Mouse (Mus musculus) neutrophil, adult 5-6 weeks (primary cell): ENCODE measurements around the gene Slc8a1. TPM values are rescaled to one million over a fixed set of nuclear protein-coding genes. Genes with fewer than 3 reads are reported as not detected.

Experiments used
- ATAC-seq: fragments of 151-379, 151-347 bp; 2 replicates; pipeline ENCODE4 v1.8.0; 2017; ENCODE audit warnings: mild to moderate bottlenecking, moderate TSS enrichment; ENCODE audit not compliant: insufficient number of reproducible peaks, poor library complexity, low FRiP score, severe bottlenecking; ENCODE audit errors: extremely low read depth
- total RNA-seq: library from RNA; stranded (forward); fragments of 200-1000 nt; gene quantifications from 2 replicates; pipeline ENCODE4 v1.2.3, GENCODE M21; 2017

Gene Slc8a1
- total RNA-seq, 1 experiment from 2014 or later = 5.4 TPM

DNA sequence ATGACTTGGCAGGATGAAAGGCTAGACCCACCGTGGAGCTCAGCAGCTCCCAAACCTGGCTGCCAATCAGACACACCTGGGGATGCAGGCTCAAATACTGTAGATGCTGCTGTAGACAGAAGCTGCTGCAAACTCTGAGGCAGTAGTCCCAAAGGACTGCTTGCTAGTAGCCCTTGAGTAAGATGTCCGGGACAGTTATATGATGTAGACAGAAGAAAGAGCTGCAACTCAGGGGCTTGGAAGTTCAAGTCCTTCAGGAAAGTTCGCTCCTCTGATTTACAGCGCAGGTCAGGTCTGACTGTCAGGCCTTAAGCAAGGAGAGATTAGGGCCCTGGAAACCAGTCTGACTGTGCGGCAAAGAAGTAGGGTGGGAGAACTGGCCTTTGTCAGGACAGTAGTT, 66.9 kb downstream of the Slc8a1 start:
- no peak for ATAC-seq

DNA sequence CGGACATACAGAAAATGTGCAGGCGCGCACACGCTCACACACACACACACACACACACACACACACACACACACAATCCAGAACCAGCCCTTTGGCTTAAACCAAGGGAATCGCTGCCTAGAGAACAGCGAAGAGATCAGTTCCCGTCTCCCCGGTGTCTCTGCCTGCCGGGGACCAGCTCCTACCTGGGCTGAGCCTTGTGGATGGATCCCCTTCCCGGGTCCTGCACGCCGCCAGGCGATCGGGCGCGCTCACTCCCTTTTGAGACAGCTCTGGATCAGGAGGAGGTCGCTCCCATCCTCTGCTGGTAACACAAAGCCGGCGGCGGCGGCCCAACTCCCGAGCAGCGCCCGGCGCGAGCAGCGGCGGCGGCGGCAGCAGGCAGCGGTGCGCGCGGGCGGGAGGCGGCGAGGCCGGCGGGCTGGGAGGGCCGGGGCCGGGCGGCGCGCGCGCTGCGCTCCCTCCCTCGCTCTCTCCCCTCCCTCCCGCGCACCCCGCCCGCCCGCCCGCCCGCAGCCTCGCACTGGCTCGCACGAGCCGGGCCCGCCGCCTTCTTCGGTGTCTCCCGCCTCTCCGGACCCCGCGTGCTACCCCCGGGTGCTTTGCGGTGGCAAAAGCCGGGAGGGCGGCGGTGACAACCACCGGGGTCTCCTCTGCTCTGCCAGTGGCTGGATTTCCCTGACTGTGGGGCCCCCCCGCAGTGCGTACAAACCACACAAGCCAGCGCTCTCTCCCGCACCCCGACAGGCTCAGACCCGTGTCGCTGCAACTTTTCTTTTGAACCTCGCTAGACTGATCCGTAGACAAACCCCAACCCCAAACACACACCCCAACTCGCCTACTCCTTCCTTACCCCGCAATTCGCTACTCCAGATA, 68.1 kb downstream of the Slc8a1 start:
- no peak for ATAC-seq

DNA sequence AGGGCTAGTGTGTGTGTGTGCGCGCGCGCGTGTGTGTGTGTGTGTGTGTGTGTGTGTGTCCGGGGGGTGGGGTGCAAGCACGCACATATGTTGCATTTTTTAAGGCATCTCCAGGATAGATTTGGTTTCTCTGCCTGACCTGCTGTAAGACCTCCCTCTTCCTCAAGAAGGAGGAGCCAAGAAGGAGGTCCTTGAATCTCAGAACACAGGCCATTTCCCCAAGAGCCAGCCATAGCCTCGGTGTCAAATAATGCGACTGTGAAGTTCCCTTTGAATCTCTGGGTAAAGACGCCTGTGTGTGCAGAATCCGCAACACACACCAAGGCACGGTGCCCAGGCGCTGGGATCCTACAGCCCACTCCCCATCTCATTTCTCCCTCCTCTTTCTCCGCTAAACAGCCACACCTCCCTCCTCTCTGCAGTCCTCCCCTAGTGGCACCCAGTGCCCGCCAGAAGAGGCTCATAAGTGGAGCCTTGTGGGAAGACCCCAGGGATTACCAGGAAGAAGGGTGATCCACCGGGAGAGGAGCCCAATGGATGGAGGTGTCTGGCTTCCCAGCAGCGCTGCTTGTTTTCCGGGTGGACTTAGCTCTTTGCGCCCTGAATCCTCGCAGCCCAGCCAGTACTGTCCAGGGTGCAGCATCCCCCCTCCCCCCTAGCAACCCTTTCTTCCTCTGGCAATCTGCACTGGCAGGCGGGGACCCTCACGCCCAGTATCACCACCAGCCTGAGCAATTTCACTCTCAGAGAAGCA, 68.9 kb downstream of the Slc8a1 start:
- ATAC-seq = no peak

DNA sequence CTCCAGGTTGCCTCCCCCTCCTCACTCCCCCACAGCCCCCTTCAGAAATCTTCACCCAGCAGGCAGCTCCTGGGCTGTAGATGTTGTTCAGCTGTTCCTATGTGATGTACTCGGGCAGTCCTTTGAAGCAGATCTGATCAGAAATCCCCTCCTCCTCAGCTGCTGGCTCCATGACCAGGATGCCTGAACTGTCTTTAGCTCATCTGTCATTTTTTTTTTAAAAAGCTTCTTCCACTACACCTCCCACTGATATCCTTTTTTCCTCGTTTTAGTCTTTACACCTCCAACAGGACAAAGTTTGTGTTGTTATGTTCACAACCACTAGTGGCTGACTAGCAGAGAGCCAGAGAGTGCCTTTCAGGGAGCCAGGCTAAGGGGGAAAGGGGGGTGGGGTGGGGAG, 69.7 kb downstream of the Slc8a1 start:
- no peak for ATAC-seq

DNA sequence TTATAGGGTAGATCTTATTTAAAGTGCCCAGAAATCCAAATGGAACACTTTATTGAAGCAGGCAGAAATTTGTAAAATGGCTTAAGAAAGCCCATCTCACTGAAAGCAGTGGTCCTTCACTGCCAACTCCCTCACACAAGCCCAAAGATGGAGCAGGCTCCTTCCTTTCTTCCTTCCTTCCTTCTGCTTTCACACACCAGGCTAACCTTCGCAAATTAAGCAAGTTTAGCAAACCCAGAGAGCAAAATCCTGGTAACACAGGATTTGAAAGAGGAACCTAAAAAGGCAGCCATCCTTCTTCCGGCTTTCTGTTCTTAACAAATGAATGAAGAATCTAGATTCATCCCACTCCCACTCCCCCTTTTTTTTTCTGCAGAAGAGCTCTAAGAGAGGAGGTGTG, 70.2 kb downstream of the Slc8a1 start:
- no peak for ATAC-seq

DNA sequence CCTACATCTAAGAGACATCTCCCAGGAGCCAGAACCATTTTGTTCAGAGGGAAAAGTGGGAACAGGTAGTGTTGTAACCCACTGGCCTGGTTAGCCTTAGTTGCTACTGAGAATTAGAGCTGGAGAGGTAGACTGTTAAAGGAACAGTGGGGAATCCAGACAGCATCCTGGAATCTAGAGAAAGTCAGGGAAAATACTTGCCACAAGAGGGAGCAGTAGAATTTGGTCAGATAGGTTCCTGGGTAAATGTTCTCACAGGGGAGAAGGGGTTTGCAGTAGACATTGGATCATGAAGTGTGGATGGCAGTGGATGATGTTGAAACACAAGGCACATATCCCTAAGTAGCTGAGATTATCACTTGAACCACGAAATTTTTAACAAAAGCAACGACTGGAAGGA, 71.6 kb downstream of the Slc8a1 start:
- ATAC-seq = no peak

DNA sequence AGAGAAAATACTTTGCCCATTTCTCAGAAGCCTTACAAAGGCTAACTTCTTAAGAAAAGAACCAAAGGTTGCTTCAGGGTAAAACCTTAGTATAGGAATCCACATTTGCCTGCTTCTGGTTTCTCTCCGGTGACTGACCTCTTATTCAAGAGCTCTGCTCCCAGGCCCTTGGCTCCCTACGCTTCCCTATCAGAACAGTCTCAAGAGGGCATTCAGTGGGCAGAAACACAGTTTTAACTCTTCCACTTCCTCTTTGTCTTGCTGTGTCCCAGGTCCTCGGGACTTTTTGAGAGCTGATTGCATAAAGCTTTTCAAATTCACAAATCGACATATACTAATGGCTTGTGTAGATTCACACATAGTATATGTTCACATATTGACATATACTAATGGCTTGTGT, 73.3 kb downstream of the Slc8a1 start:
- ATAC-seq = no peak

DNA sequence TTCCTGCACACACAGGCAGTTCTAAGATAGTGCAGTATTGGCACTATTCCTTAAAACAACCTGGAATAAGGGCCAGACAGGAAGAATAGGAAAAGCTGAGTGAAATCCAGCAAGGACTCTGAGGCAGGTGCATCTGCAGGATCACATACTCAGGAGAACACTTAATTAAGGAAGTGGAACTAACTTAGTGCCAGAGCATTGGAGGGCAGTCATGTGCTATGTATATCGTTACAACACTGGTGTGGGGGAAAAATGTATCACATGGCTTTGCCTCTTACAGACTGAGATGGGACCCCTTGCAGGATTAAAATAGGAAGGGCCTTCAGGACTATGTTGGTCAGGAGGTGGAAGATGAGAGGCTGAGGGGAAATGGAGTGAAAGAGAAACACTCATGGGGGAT, 80.3 kb downstream of the Slc8a1 start:
- ATAC-seq = no peak

DNA sequence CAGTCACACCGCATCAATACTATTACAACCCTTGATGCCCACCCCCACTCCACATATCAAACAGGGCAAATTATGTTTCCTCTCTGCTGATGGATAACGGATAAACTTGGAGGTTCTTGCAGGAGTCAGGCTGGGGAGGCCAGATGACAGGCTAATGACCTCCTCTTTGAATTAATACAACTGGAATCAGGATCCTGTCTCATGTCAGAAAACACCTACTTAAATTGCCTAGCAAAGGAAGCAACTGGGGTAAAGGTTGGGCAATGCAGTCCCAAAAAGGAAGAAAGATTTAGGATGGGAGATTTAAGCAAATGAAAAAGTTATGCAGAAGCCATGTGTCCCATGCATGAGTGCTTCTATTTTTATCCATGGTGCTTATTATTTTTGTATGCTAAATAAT, 83.6 kb downstream of the Slc8a1 start:
- no peak for ATAC-seq

DNA sequence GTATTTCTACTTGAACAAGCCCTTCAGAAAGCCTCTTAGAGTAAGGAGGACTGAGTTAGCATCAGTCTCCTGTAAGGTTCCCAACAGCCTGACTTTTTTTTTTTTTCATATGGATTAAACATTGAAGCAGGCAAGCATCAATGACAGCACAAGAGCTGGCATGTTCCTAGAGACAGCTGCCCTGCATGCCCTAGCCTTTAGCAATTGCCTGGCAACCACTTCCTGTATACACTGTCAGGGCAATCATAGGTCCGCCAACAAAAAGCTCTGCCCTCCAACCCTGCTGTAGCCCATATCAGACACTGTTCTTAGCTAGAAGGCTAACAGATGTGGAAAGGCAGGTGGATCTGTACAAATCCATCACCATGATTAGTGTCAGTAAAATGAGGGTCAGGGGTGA, 85.2 kb downstream of the Slc8a1 start:
- ATAC-seq = no peak

DNA sequence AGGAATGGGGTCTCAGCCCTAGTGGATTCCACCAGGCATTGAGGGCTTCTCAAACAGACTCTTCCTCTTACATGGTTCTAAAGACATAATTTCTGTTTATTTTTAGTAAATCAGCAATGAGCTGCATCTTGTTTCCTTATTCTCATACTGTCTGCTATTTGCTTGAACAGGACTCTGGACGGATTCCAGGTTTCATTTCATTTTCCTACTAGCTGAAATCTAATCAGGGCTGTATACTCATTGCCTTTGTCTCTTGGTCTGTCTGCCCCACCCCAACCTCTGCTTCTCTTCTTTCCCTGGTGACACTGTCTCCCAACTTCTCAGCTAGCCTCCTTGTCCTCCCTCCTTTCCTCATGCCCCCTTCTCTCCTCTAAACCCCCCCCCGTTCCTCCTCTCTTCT, 101.4 kb downstream of the Slc8a1 start:
- ATAC-seq = no peak

DNA sequence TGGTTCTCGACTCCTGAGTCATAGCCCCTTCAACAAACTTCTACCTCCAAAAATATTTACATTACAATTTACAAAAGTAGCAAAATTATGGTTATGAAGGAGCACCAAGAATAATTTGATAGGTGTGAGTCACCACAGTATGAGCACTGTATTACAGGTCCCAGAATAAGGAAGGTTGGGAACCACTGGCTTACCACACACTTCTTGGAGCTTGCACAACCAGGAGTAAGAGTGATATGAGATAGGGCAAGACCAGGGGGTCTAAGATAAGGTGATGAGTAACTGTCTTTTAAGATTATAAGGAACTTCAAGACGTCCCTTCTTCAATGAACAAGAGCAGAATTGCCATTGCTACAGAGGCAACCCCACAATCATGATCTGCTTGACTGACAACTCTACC, 107.7 kb downstream of the Slc8a1 start:
- ATAC-seq = no peak

DNA sequence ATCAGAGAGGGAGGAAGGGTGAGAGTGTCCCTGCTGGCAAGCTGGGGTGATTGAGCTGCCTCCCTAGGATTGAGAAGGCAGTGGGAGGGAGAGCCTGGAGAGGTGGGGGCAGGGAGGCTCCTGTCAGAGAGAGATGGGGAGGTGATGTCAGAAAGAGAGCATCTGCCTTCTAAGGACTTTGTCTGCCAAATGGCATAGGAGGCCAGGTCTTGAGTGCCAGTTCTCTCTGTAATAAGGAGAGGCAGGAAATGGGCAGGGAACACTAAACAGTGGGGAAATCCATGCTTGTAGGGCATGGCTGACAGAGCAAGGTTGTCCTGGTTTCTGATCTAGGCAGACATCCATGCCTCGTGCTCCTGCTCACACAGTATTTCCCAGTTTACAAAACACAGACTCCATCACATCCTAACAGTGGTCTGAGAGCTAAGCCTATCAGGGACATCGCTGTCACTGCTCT, 117.0 kb downstream of the Slc8a1 start:
- no peak for ATAC-seq

DNA sequence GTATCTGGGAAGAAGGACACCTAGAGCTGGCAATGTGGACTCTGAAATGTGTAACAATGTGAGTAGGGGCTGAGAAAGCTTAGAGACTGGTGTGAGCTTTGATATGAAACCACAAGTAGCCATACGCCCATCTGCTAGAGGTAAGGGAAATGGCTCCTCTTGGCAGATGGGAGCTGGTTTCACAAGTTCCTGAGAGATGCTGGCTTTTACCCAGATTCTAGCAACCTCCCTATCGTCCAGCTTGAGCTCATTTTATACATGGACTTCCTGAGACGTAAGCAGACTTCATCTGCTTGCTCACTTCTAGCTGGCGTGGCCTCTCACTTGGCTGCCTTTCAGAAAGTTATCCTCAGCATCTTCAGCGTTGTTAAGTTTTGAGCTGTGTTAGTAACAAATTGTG, 119.7 kb downstream of the Slc8a1 start:
- ATAC-seq = no peak

DNA sequence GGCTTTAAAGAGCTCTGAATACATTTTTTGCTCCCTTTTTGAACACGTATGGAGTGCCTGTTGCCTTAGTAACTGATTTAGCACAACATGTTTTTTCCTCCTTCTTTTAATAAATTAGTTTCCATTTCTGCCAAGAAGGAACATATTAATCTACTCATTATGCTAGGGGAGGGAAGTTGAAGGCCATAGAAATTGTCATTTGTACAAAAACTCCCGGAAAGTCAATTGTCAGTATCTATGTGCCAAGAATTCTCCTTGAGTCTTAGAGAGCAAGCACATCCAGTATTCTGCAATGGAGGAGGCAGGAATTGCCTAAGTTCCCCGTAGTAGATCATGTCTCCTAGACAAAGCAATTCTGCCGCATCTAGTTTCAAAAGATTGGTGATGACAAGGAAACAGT, 121.9 kb downstream of the Slc8a1 start:
- no peak for ATAC-seq

DNA sequence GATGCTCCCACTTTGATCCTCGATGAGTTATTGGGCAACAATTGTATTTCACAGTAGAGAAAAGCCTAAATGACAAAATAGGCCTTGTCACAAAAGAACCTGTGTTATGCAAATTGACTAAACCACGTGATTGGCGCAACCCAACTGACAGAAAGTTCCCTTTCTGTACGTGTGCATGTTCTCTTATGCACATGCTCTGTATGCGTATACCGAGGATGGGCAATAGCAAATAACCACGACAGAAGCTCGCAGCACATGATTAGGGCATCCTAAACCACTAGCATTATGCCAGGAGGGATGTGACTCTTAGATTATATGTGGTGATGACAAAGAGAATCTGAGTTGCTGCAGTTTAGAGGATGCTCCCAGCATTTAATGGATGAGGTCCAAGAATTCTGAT, 122.8 kb downstream of the Slc8a1 start:
- ATAC-seq = no peak

DNA sequence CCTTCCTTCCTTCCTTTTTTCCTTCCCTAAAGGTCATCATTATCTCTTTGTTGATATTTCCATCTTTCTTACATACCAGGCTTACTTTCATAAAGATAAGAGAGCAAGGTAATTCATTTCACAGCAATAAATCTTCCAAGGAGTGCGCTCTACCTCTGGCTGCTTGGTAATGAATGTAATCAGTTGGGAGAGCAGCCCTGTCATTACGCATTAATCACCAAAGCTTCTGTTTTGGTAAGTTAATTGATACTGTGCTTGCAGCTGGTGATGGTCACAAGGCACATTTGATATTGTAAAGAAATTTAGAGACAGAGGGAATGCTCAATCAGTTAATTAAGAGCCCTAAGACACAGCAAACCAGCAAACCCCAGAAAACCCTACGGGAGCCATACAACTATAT, 130.7 kb downstream of the Slc8a1 start:
- no peak for ATAC-seq

DNA sequence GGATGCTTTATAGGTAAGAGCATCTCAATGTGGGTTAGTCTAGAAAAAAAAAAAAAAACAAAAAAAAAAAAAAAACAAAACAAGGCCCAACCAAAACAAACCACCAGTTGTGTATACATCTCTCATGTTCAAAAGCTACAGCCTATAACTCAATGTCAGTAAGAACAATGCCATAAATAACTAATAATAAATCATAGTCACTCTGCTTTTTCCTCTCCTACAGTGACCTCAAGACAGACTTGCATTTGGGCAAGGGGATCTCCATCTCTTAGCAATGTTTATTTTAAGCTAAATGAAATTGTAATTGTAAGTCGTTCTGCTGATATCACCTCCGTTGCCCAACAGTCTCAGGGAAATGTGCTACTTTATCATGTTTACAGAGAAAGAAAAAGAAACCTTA, 132.1 kb downstream of the Slc8a1 start:
- no peak for ATAC-seq

DNA sequence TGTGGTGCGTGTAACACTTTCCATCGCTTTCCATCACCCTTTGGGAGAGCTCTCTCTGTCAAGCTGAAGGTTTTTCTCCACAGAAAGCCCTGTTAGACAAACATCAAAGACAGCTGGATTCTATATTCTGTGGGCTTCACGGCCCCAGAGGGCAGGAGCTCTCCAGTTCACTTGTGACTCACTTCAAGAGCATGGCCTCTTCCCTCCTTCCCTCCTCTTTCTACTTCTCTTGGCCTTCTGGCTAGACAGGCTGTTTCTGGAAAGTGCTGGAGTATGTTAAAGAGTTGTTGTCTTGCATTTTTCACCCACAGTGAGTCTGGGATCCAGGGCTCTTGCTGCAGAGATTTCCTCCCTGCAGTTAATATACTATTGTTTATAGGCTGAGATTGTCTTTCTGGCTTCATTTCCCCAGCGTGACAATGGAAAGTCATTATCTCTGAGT, 132.9 kb downstream of the Slc8a1 start:
- ATAC-seq = no peak

DNA sequence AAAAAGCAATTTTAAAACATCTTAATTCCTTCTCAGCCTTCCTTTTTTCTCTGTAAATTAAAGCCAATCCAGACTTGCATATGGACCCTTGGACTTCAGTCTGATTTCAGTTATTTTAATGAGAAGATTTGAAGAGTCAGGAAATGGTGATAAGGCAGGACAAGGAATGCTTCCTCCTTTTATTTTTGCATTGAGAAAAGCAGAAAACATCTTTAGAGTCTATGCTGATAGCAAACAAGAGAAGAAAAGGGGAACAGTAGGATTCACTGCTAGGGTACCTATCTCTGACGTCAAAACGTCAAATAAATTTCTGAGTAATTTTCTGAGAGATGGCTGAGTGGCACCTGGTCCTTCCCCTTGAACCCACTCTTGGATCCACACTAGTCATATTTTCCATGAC, 139.1 kb downstream of the Slc8a1 start:
- ATAC-seq = no peak
